Mouse (Mus musculus): ENCODE data around the gene Gm45233. TPM values are rescaled to one million over a fixed set of nuclear protein-coding genes. Genes with fewer than 3 reads are reported as not detected.

The Gm45233 gene
- total RNA-seq, 1 experiment: not detected

GRCm38 (mm10) chr7:43475706-43476105 is 31.8 kb downstream of the Gm45233 start:
- H3K4me1 ChIP-seq (ENCODE audit: control insufficient read depth in 2 of 2, insufficient read depth in 2 of 2, low read length in 2 of 2, poor library complexity in 1 of 2): peaks cover 0 to 5% of the 10 kb centered on the region in 2 experiments; a peak in 1 of 4 replicates
- H3K4me3 ChIP-seq (ENCODE audit: insufficient read depth in 1 of 2, low read depth in 1 of 2, low read length in 2 of 2, poor library complexity in 1 of 2, severe bottlenecking in 1 of 2): peak overlapping the region; percentile 24 to 58; a peak in 3 of 4 replicates
- H3K9ac ChIP-seq (ENCODE audit: insufficient read depth, low read depth, low read length, poor library complexity, severe bottlenecking): no peak overlapping the region
- no peaks in the 10 kb centered on the region for H3K9me3 ChIP-seq (ENCODE audit: control insufficient read depth, insufficient read depth, low read depth, low read length)
- DNase-seq (ENCODE audit: low read depth, low spot score): peak; percentile 46
- no peaks in the 10 kb centered on the region for H3K36me3 ChIP-seq (ENCODE audit: control insufficient read depth, insufficient read depth, low read length, poor library complexity, severe bottlenecking)
- H3K27ac ChIP-seq (ENCODE audit: insufficient read depth, low read depth, low read length, poor library complexity, severe bottlenecking): no peak overlapping the region
- TF ChIP-seq ZC3H11A (IDR thresholded peaks at IDR 0.05; ENCODE audit: borderline replicate concordance, low read depth, low read length) (no peak), HCFC1 (IDR thresholded peaks at IDR 0.05; ENCODE audit: borderline replicate concordance, insufficient read depth, low read length) (no peak), ZNF384 (IDR thresholded peaks at IDR 0.05; ENCODE audit: low read depth, low read length) (no peak), CHD2 (IDR thresholded peaks at IDR 0.05; ENCODE audit: low read depth, low read length) (no peak)
- in situ Hi-C loops (cut with MboI; ENCODE audit: low sequenced_read_pairs in 2 of 2, unreplicated experiment in 2 of 2): no loop called here

- in situ Hi-C loops (cut with MboI; ENCODE audit: low sequenced_read_pairs in 2 of 2, unreplicated experiment in 2 of 2): no loop called here
- no peak for TF ChIP-seq HCFC1 (IDR thresholded peaks at IDR 0.05; ENCODE audit: borderline replicate concordance, insufficient read depth, low read length)
- no peak for TF ChIP-seq CHD2 (IDR thresholded peaks at IDR 0.05; ENCODE audit: low read depth, low read length)
- no peak for TF ChIP-seq ZC3H11A (IDR thresholded peaks at IDR 0.05; ENCODE audit: borderline replicate concordance, low read depth, low read length)
- no peak for TF ChIP-seq MAFK (IDR thresholded peaks at IDR 0.05; ENCODE audit: insufficient read depth, low read depth, low read length)
- TF ChIP-seq ZNF384 (IDR thresholded peaks at IDR 0.05; ENCODE audit: low read depth, low read length): no peak
- Histone ChIP-seq H3K4me1 (ENCODE audit: control insufficient read depth in 2 of 2, insufficient read depth in 2 of 2, low read length in 2 of 2, poor library complexity in 1 of 2) (peaks cover 0 to 5% of the 10 kb centered on the region in 2 experiments; a peak in 1 of 4 replicates), H3K4me3 (ENCODE audit: insufficient read depth in 1 of 2, low read depth in 1 of 2, low read length in 2 of 2, poor library complexity in 1 of 2, severe bottlenecking in 1 of 2) (peak overlapping the region; percentile 12 to 58; a peak in 3 of 4 replicates), H3K9ac (ENCODE audit: insufficient read depth, low read depth, low read length, poor library complexity, severe bottlenecking) (no peak overlapping the region), H3K27ac (ENCODE audit: insufficient read depth, low read depth, low read length, poor library complexity, severe bottlenecking) (no peak overlapping the region), H3K36me3 (ENCODE audit: control insufficient read depth, insufficient read depth, low read length, poor library complexity, severe bottlenecking) (no peaks in the 10 kb centered on the region), H3K9me3 (ENCODE audit: control insufficient read depth, insufficient read depth, low read depth, low read length) (no peaks in the 10 kb centered on the region)
- DNase-seq (ENCODE audit: low read depth, low spot score): no peak
Observed at GRCm38 (mm10) chr7:43476376-43476775, 32.4 kb downstream of the Gm45233 start.

GRCm38 (mm10) chr7:43481191-43481590 is 37.3 kb downstream of the Gm45233 start:
- Histone ChIP-seq H3K36me3 (ENCODE audit: control insufficient read depth, insufficient read depth, low read length, poor library complexity, severe bottlenecking) (no peaks in the 10 kb centered on the region), H3K9me3 (ENCODE audit: control insufficient read depth, insufficient read depth, low read depth, low read length) (no peaks in the 10 kb centered on the region), H3K9ac (ENCODE audit: insufficient read depth, low read depth, low read length, poor library complexity, severe bottlenecking) (no peak overlapping the region), H3K4me3 (ENCODE audit: insufficient read depth in 1 of 2, low read depth in 1 of 2, low read length in 2 of 2, poor library complexity in 1 of 2, severe bottlenecking in 1 of 2) (no peak overlapping the region), H3K27ac (ENCODE audit: insufficient read depth, low read depth, low read length, poor library complexity, severe bottlenecking) (no peak overlapping the region), H3K4me1 (ENCODE audit: control insufficient read depth in 2 of 2, insufficient read depth in 2 of 2, low read length in 2 of 2, poor library complexity in 1 of 2) (peaks cover 0 to 6% of the 10 kb centered on the region in 2 experiments; a peak in 1 of 4 replicates)
- TF ChIP-seq ZC3H11A (IDR thresholded peaks at IDR 0.05; ENCODE audit: borderline replicate concordance, low read depth, low read length) (no peak), MAFK (IDR thresholded peaks at IDR 0.05; ENCODE audit: insufficient read depth, low read depth, low read length) (no peak), HCFC1 (IDR thresholded peaks at IDR 0.05; ENCODE audit: borderline replicate concordance, insufficient read depth, low read length) (no peak), CHD2 (IDR thresholded peaks at IDR 0.05; ENCODE audit: low read depth, low read length) (no peak), ZNF384 (IDR thresholded peaks at IDR 0.05; ENCODE audit: low read depth, low read length) (no peak)
- in situ Hi-C loops (cut with MboI; ENCODE audit: low sequenced_read_pairs in 2 of 2, unreplicated experiment in 2 of 2): no loop called here
- DNase-seq (ENCODE audit: low read depth, low spot score): no peak

DNA sequence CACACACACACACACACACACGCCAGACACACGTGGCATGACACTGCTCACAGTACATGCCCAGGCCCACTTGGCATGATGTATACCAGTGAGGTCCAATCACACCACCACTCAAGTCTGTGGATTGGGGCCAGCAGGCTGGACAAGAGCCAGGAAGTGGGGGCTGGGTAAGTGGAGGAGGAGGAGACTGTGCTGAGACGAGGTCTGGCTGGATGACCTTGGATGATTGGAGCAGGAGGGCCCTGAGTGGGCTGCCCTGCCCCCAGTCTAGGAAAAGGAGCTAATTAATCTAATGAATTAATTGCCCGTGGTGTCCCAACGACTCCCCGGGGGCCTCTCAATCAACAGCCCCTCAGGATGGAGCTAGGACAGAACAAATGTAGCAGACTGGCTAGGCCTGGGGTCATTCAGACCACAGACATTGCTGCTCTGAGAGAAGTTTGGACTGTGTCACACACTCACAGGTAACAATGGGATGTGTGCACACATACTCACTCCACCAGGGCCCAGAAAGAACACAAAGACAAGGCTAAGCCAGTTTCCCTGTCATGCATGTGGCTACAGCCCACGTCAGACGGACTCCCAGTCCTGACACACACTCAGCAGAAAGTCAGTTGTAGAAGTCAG is 38.3 kb downstream of the Gm45233 start:
- in situ Hi-C loops (cut with MboI; ENCODE audit: low sequenced_read_pairs in 2 of 2, unreplicated experiment in 2 of 2): no loop called here
- Histone ChIP-seq H3K9me3 (ENCODE audit: control insufficient read depth, insufficient read depth, low read depth, low read length) (no peaks in the 10 kb centered on the region), H3K27ac (ENCODE audit: insufficient read depth, low read depth, low read length, poor library complexity, severe bottlenecking) (no peak overlapping the region), H3K4me1 (ENCODE audit: control insufficient read depth in 2 of 2, insufficient read depth in 2 of 2, low read length in 2 of 2, poor library complexity in 1 of 2) (peaks cover 0 to 3% of the 10 kb centered on the region in 2 experiments; a peak in 1 of 4 replicates), H3K36me3 (ENCODE audit: control insufficient read depth, insufficient read depth, low read length, poor library complexity, severe bottlenecking) (no peaks in the 10 kb centered on the region), H3K4me3 (ENCODE audit: insufficient read depth in 1 of 2, low read depth in 1 of 2, low read length in 2 of 2, poor library complexity in 1 of 2, severe bottlenecking in 1 of 2) (no peak overlapping the region), H3K9ac (ENCODE audit: insufficient read depth, low read depth, low read length, poor library complexity, severe bottlenecking) (no peak overlapping the region)
- no peak for DNase-seq (ENCODE audit: low read depth, low spot score)
- TF ChIP-seq CHD2 (IDR thresholded peaks at IDR 0.05; ENCODE audit: low read depth, low read length) (no peak), HCFC1 (IDR thresholded peaks at IDR 0.05; ENCODE audit: borderline replicate concordance, insufficient read depth, low read length) (no peak), ZNF384 (IDR thresholded peaks at IDR 0.05; ENCODE audit: low read depth, low read length) (no peak), ZC3H11A (IDR thresholded peaks at IDR 0.05; ENCODE audit: borderline replicate concordance, low read depth, low read length) (no peak), MAFK (IDR thresholded peaks at IDR 0.05; ENCODE audit: insufficient read depth, low read depth, low read length) (no peak)
